Mouse (Mus musculus) neutrophil, adult 5-6 weeks (primary cell): ENCODE results near the gene Magi2. TPM values are rescaled to one million over a fixed set of nuclear protein-coding genes. Genes with fewer than 3 reads are reported as not detected.

ENCODE experiments used
- ATAC-seq: fragments of 151-379, 151-347 bp; 2 replicates; pipeline ENCODE4 v1.8.0; 2017; ENCODE audit warnings: mild to moderate bottlenecking, moderate TSS enrichment; ENCODE audit not compliant: insufficient number of reproducible peaks, poor library complexity, low FRiP score, severe bottlenecking; ENCODE audit errors: extremely low read depth
- total RNA-seq: library from RNA; stranded (forward); fragments of 200-1000 nt; gene quantifications from 2 replicates; pipeline ENCODE4 v1.2.3, GENCODE M21; 2017

Magi2 gene
- total RNA-seq, 1 experiment from 2014 or later: 0.58 TPM

DNA sequence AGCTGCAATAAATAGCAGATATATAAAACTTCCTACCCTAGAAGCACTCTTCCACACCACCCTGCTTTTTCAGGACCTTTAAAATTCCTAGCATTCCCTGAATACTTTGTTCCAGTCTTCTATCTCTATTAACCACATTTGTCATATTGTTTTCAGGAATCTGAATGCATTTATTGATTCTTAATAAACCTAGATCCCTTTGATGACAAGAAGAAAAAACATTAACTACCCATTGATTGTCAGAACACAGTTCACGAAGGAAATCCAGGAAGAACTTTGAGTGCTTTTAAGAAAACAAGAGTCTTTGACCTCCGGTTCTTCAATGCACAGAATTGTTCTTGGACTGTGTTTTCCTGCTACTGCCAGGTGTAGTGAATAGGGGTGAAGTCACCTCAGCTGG is 411.0 kb downstream of the Magi2 start:
- no peak for ATAC-seq

DNA sequence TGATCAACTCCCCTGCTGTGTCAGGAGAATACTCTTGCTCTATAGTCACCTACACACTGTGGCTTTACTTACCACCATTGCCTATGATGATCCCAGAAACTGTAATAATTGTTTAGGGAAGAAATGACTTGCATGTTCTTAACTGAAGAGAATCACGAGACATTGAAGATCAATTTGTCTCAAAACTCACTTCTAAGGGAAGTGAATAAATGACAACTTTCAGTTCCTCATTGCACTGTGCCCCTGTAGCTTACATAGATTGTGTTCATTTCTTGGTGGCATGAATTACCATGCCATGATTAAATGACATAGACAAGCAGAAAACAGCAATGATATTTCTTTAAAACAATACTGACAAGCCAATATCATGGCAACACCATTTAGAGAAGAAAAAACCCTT is 429.1 kb downstream of the Magi2 start:
- no peak for ATAC-seq

GRCm38 (mm10) chr5:19666416-19666815 is 439.6 kb downstream of the Magi2 start:
- no peak for ATAC-seq

- no peak for ATAC-seq
Observed at GRCm38 (mm10) chr5:19717296-19717695, 490.5 kb downstream of the Magi2 start.

GRCm38 (mm10) chr5:19726277-19726676 is 499.4 kb downstream of the Magi2 start:
- ATAC-seq: no peak

DNA sequence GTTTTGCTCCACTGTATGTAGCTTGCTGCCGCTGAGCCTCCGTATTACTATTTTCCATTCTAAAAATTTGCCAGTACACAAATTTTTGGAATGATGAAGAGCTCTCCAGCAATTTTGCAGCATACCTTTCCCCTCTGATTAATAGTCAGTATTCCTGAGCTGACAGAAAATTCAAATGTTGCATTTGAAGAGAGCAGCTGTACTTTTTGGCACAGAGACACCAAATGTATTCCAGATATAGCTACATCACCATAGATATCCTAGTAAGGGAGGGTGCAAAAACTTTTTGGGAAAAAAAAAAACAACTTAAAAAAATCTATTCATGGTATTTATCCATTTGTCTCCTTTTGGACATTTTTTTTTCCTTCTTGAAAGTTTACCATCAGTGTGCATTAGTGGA is 518.5 kb downstream of the Magi2 start:
- ATAC-seq: no peak

DNA sequence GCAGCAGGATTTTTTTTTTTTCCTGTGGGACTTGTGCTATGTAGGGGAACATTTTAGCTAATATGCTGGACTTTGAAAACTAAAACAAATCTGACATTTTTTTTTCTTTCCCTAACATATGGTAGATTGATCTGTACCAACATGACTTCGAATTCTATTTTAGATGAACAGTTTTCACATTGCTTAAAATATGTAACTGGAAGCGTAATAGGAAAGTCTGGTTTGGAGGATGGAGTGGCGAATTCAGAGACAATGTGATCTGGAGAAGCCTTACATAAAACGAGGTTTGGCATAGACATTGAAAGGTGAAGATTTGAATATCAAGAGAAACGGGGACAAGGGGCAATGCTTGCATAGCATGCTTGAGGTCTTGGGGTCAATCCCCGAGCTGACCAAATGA is 519.1 kb downstream of the Magi2 start:
- no peak for ATAC-seq

GRCm38 (mm10) chr5:19746865-19747514 is 520.2 kb downstream of the Magi2 start:
- ATAC-seq: no peak

DNA sequence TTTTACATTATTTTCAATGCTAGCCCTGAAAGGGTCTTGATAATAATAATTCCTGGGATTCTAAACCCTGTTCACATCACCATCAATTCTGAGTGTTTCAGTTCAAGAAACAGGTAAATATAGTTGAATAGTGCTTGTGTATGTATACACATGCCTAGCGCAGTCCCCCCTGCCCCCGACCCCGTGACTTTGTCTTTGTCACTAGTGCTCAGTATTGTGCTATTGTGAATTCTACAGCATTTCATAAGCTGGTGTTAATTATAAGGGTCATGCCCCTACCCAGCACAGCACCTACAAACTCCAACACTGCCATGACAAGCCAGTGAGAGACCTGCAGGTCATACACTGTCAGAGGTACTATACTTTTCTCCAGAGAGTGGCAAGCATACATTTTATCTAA is 520.8 kb downstream of the Magi2 start:
- ATAC-seq: no peak

GRCm38 (mm10) chr5:19779224-19779623 is 552.4 kb downstream of the Magi2 start:
- ATAC-seq: no peak

GRCm38 (mm10) chr5:19780076-19780475 is 553.2 kb downstream of the Magi2 start:
- no peak for ATAC-seq

DNA sequence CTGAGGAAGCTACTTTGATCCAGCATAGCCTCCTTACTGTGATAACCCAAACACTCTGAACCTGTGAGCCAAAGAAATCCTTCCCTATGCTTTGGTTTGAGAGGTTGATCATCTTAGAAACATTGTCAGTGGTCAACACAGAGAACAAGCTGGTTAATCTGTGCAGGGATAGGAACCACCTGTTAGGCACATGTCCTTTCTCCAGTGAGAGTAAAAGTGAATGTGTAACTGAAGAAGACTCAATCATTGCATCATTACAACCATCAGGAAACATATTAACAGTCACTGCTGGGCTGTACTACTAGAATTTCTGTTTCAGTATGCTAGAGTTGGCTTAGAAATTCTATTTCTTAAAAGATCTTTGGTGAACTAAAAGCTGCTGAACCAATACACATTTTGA is 558.5 kb downstream of the Magi2 start:
- no peak for ATAC-seq

DNA sequence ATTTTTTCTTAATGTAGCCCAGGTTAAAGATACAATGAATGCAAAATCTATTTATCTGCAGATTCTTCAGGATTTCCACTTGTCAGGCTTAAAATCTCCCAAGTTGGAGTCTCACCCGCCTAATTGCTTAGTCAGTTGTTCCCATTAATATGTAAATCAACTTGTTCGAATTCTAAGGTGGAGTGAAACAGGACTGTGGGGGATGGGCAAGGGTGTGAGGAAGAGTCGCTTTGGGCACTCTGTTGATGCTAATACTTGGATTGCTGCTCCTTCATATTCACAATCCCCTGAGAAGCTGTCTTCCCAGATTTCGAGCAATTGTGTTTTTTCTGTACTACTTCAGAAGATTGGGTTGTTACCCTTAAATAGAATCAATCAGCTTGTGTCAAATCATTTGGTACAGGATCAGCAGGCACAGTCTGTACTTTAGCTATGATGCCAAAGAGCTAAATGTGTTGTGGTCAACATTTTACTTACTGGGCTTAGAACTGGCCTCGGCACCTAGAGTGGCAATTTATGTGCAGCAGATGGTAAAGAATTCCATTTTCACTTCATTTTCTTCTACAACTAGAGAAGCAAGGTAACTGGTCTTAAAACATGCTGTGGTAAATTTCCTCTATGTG is 560.8 kb downstream of the Magi2 start:
- ATAC-seq: no peak

GRCm38 (mm10) chr5:19803052-19803769 is 576.4 kb downstream of the Magi2 start:
- ATAC-seq: no peak

GRCm38 (mm10) chr5:19822502-19822901 is 595.7 kb downstream of the Magi2 start:
- ATAC-seq: no peak

DNA sequence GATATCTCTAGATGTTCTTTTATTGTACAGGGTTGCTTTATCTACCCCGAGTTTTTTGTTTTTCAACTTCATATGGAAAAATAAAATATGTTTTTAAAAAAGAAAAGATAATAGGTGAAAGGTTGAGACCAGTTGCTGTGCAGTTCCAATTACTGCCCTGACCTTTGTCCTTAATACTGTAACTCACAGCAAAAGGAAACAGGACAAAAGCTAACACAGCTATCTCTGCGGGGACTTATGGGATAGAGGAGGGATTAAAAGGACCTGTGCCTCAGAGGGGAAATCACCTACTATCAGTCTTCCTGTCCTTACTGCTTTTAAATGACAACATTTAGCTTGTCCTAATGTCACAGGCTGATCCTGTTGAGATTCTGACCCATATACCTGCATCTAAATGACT is 599.1 kb downstream of the Magi2 start:
- ATAC-seq: no peak

DNA sequence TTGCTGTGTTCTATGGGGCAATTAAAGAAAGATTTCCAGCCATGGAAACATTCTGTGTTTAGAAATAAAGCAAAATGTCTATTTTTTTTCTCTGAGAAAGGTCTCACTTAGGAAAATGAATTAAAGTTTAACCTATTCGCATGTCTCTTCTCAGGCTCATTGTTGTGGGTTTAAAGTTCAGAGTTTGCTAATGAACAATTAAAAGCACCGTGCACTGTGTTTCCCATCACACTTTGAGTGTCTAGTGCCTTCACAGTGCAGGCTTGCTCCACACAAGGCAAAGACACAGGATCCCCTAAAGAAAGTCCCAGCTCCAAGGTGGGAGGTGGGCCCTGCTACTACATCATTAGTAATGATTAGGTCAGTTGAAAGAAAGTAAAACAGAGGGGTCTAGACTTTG is 602.5 kb downstream of the Magi2 start:
- ATAC-seq: no peak

- ATAC-seq: no peak
Observed at GRCm38 (mm10) chr5:19862854-19863253, 636.0 kb downstream of the Magi2 start.

DNA sequence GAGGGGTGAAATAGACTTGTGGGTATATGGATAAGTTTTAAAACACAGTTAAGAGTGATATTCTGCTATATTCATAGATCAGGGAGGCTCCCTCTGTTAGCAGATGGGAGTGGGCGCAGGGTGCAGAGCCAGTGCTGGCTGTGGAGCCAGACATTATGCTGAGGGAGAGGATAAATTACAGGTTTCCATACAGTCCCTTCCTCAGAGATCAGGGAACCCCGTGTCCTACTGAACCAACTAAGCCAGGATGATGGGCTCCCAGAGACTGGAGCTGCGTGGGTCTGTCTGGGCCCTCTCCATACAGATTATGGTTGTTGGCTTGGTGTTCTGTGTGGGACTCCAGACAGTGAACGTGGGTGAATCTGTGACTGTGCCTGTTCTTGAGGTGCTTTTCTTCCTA is 643.6 kb downstream of the Magi2 start:
- ATAC-seq: no peak

GRCm38 (mm10) chr5:19891693-19892092 is 664.9 kb downstream of the Magi2 start:
- ATAC-seq: peak; percentile 58
